Mouse (Mus musculus) hindbrain, embryonic 16.5 days (tissue): ENCODE results near the gene Trpv2. TPM values are rescaled to one million over a fixed set of nuclear protein-coding genes. Genes with fewer than 3 reads are reported as not detected.

Source experiments
- ATAC-seq: fragments of 200-750 bp; cut with Nextera tagmentation; 2 replicates; pipeline ENCODE4 v1.8.0; 2017; ENCODE audit warnings: moderate TSS enrichment, moderate library complexity
- H3K27ac ChIP-seq: fragments of 300-500 bp; sonication (generic); 2 replicates; pipeline ENCODE4 v1.5.1; 2014; ENCODE audit warnings: low read depth, mild to moderate bottlenecking, control low read depth, low read length, moderate library complexity
- H3K27me3 ChIP-seq: fragments of 300-500 bp; sonication (generic); replicated peaks from 2 replicates; pipeline ENCODE4 v1.6.1; 2014; ENCODE audit warnings: low read length; ENCODE audit not compliant: control insufficient read depth, insufficient read depth
- H3K36me3 ChIP-seq: fragments of 300-500 bp; sonication (generic); 2 replicates; pipeline ENCODE4 v1.6.1; 2014; ENCODE audit warnings: mild to moderate bottlenecking, low read length, moderate library complexity, mixed read lengths; ENCODE audit not compliant: control insufficient read depth, insufficient read depth
- H3K4me1 ChIP-seq: fragments of 300-500 bp; sonication (generic); 2 replicates; pipeline ENCODE4 v1.6.1; 2014; ENCODE audit warnings: low read depth, low read length; ENCODE audit not compliant: control insufficient read depth, insufficient read depth
- H3K4me2 ChIP-seq: fragments of 300-500 bp; sonication (generic); 2 replicates; pipeline ENCODE4 v1.6.1; 2014; ENCODE audit warnings: mild to moderate bottlenecking, low read length, control low read depth, moderate library complexity
- H3K4me3 ChIP-seq: fragments of 300-500 bp; sonication (generic); 2 replicates; pipeline ENCODE4 v1.5.1; 2014; ENCODE audit warnings: mild to moderate bottlenecking, low read length, control low read depth, moderate library complexity
- H3K9ac ChIP-seq: fragments of 300-500 bp; sonication (generic); 2 replicates; pipeline ENCODE4 v1.6.1; 2014; ENCODE audit warnings: low read depth, mild to moderate bottlenecking, control low read depth, low read length, moderate library complexity
- H3K9me3 ChIP-seq: fragments of 300-500 bp; sonication (generic); 2 replicates; pipeline ENCODE4 v1.6.1; 2014; ENCODE audit warnings: mild to moderate bottlenecking, low read length, moderate library complexity; ENCODE audit not compliant: control insufficient read depth
- WGBS: fragments of 180-500 bp; shearing (Covaris S2); extraction: QIAGEN DNeasy Blood & Tissue Kit; methylation state at CpG from one replicate; pipeline ENCODE4 v1.1.7; 2014; 5-methylcytosine and 5-hydroxymethylcytosine counted together
- polyA plus RNA-seq: library from polyadenylated mRNA; unstranded; fragments of >200 nt; fragmentation: Nextera tagmentation; extraction: Ambion mirVana; gene quantifications from 2 replicates; pipeline ENCODE4 v1.2.1, GENCODE M21; 2015

The Trpv2 gene
- polyA plus RNA-seq, 1 experiment from 2014 or later = 35.3 TPM

GRCm38 (mm10) chr11:62631138-62631537, 56.9 kb downstream of the Trpv2 start:
- no peak for ATAC-seq
- Histone ChIP-seq H3K4me1 (peaks cover 22% of the 10 kb centered on the region), H3K4me2 (no peak overlapping the region), H3K36me3 (no peaks in the 10 kb centered on the region), H3K9ac (no peak overlapping the region), H3K4me3 (no peak overlapping the region), H3K27ac (no peak overlapping the region), H3K27me3 (no peaks in the 10 kb centered on the region), H3K9me3 (no peaks in the 10 kb centered on the region)
- 33% methylated on average over 4 of the region's 4 CpGs for WGBS

GRCm38 (mm10) chr11:62635406-62635805, 61.1 kb downstream of the Trpv2 start:
- Histone ChIP-seq H3K9me3 (no peaks in the 10 kb centered on the region), H3K4me1 (peaks cover 15% of the 10 kb centered on the region), H3K27ac (no peak overlapping the region), H3K4me3 (no peak overlapping the region), H3K4me2 (no peak overlapping the region), H3K36me3 (no peaks in the 10 kb centered on the region), H3K9ac (no peak overlapping the region), H3K27me3 (no peaks in the 10 kb centered on the region)
- no peak for ATAC-seq
- 70% methylated on average over 3 of the region's 3 CpGs for WGBS

GRCm38 (mm10) chr11:62636105-62636839, 62.0 kb downstream of the Trpv2 start:
- no peak for ATAC-seq
- Histone ChIP-seq H3K9ac (no peak overlapping the region), H3K4me3 (no peak overlapping the region), H3K27ac (no peak overlapping the region), H3K9me3 (no peaks in the 10 kb centered on the region), H3K4me1 (peaks cover 8% of the 10 kb centered on the region), H3K27me3 (no peaks in the 10 kb centered on the region), H3K36me3 (no peaks in the 10 kb centered on the region), H3K4me2 (no peak overlapping the region)
- WGBS = 58% methylated on average over 11 of the region's 11 CpGs

GRCm38 (mm10) chr11:62636840-62637221, 62.5 kb downstream of the Trpv2 start:
- H3K27me3 ChIP-seq = no peaks in the 10 kb centered on the region
- WGBS = 84% methylated on average over 3 of the region's 3 CpGs
- H3K9me3 ChIP-seq = no peaks in the 10 kb centered on the region
- H3K4me2 ChIP-seq = no peak overlapping the region
- no peak for ATAC-seq
- peaks cover 8% of the 10 kb centered on the region for H3K4me1 ChIP-seq
- no peaks in the 10 kb centered on the region for H3K36me3 ChIP-seq
- H3K4me3 ChIP-seq = no peak overlapping the region
- H3K27ac ChIP-seq = no peak overlapping the region
- no peak overlapping the region for H3K9ac ChIP-seq

- H3K27ac ChIP-seq = no peak overlapping the region
- peaks cover 10% of the 10 kb centered on the region for H3K4me1 ChIP-seq
- no peaks in the 10 kb centered on the region for H3K36me3 ChIP-seq
- H3K9ac ChIP-seq = no peak overlapping the region
- no peaks in the 10 kb centered on the region for H3K9me3 ChIP-seq
- 78% methylated on average over 5 of the region's 5 CpGs for WGBS
- H3K27me3 ChIP-seq = no peaks in the 10 kb centered on the region
- no peak for ATAC-seq
- H3K4me2 ChIP-seq = no peak overlapping the region
- no peak overlapping the region for H3K4me3 ChIP-seq
These were observed 63.1 kb downstream of the Trpv2 start for GRCm38 (mm10) chr11:62637401-62637800.

- Histone ChIP-seq H3K4me1 (peaks cover 12% of the 10 kb centered on the region), H3K36me3 (no peaks in the 10 kb centered on the region), H3K9ac (no peak overlapping the region), H3K4me2 (no peak overlapping the region), H3K27me3 (no peaks in the 10 kb centered on the region), H3K9me3 (no peaks in the 10 kb centered on the region), H3K27ac (no peak overlapping the region), H3K4me3 (no peak overlapping the region)
- 69% methylated on average over 6 of the region's 6 CpGs for WGBS
- no peak for ATAC-seq
These were observed 63.5 kb downstream of the Trpv2 start for GRCm38 (mm10) chr11:62637806-62638205.

GRCm38 (mm10) chr11:62638402-62638801, 64.1 kb downstream of the Trpv2 start:
- no peak overlapping the region for H3K4me3 ChIP-seq
- H3K27me3 ChIP-seq = no peaks in the 10 kb centered on the region
- H3K9me3 ChIP-seq = no peaks in the 10 kb centered on the region
- H3K36me3 ChIP-seq = no peaks in the 10 kb centered on the region
- peaks cover 16% of the 10 kb centered on the region for H3K4me1 ChIP-seq
- 97% methylated on average over 4 of the region's 4 CpGs for WGBS
- H3K9ac ChIP-seq = no peak overlapping the region
- H3K4me2 ChIP-seq = no peak overlapping the region
- ATAC-seq = no peak
- H3K27ac ChIP-seq = no peak overlapping the region

GRCm38 (mm10) chr11:62640378-62640777, 66.1 kb downstream of the Trpv2 start:
- 69% methylated on average over 3 of the region's 3 CpGs for WGBS
- H3K27ac ChIP-seq = no peak overlapping the region
- H3K4me3 ChIP-seq = no peak overlapping the region
- no peaks in the 10 kb centered on the region for H3K9me3 ChIP-seq
- H3K27me3 ChIP-seq = no peaks in the 10 kb centered on the region
- H3K4me2 ChIP-seq = no peak overlapping the region
- no peak for ATAC-seq
- H3K9ac ChIP-seq = no peak overlapping the region
- no peaks in the 10 kb centered on the region for H3K36me3 ChIP-seq
- peaks cover 28% of the 10 kb centered on the region for H3K4me1 ChIP-seq

GRCm38 (mm10) chr11:62642023-62642844, 67.9 kb downstream of the Trpv2 start:
- peaks cover 38% of the 10 kb centered on the region for H3K4me1 ChIP-seq
- 49% methylated on average over 11 of the region's 11 CpGs for WGBS
- H3K27ac ChIP-seq = peak overlapping the region; percentile 45
- H3K9ac ChIP-seq = no peak overlapping the region
- H3K4me3 ChIP-seq = no peak overlapping the region
- H3K4me2 ChIP-seq = no peak overlapping the region
- H3K36me3 ChIP-seq = no peaks in the 10 kb centered on the region
- no peaks in the 10 kb centered on the region for H3K27me3 ChIP-seq
- no peaks in the 10 kb centered on the region for H3K9me3 ChIP-seq
- ATAC-seq = no peak
